Mouse (Mus musculus) right cerebral cortex, postnatal 36 days (tissue): ENCODE measurements around the gene Vps11.
"Not testable (repeated sequence)": the region's sequence is repeated elsewhere in the genome, so short reads cannot be mapped to it uniquely, and the experiment has no call there.

ENCODE experiments used
- DNase-seq, 2 experiments: peaks; one replicate each; pipeline ENCODE4 v3.0.0; 2022; ENCODE audit warnings: low spot score in 2 of 2, mixed read lengths in 1 of 2

Vps11 gene

DNA sequence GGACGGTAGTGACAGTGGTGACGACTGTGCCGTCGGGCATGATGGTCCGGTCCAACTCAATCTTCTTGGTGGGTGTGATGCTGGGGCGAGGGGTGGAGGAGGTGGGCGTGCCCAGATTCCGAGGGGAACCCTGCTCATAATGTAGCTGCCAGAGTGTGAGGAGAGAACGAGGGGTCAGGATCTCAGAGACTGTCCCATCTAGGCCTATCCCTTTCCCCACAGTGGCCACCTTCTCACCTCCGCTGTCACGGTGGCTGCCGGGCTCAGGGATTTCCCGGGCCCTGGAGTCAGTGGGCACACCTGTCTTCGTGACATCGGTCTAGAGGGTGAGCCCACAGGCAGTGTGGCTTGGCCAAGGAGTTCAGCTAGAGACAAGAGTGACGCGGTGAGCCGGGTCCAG is 46.6 kb downstream of the Vps11 start:
- no peak for DNase-seq

DNA sequence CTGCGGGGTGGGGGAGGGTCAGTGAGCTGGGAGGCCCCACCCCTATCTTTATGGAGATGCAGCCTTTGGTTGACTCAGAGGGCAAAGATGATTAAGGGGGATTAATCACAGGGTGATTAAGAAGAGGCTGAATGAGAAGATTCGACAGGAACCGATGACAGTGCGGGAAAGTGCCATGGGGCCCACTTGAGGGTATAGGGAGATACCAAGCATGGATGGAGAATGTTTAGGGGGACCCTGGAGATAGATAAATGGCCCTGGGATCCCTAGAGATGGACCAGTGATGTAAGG is 47.3 kb downstream of the Vps11 start:
- DNase-seq, result no peak

DNA sequence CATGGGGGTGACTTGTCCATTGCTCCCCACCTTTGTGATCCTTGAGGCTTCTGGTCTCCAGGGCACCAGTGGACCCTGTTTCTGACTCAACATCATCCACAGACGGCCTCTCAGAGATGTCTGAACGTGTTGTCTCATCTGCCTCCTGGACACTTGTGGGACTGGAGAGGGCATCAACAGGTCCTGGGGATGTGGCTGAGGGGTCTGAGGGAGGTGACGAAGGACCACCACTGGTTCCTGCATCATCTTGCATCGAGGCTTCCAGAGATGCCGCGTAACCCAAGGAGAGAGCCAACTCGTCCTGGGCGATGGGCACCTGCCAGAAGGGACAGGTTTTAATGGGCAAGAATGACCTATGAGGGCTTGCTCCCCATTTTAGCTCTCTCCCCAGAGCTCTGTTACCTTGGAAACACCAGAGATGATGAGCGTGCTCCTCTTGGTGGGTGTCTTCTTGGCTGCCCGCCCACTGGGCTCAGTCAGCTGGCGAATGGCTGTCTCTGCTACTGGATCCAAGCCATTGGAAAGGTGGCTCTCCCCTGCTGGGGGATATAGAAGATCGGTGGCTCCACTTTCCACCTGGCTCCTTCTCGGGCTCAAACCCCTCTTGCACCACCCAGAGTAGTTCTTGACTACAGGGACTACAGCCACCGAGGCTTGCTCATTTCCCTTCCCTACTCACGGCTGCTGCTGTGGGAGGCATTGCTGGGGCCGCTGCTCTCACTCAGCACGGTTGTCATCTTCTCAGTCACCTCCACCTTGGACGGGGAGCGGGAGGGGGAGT is 47.8 kb downstream of the Vps11 start:
- peak; percentile 78 to 79 for DNase-seq

DNA sequence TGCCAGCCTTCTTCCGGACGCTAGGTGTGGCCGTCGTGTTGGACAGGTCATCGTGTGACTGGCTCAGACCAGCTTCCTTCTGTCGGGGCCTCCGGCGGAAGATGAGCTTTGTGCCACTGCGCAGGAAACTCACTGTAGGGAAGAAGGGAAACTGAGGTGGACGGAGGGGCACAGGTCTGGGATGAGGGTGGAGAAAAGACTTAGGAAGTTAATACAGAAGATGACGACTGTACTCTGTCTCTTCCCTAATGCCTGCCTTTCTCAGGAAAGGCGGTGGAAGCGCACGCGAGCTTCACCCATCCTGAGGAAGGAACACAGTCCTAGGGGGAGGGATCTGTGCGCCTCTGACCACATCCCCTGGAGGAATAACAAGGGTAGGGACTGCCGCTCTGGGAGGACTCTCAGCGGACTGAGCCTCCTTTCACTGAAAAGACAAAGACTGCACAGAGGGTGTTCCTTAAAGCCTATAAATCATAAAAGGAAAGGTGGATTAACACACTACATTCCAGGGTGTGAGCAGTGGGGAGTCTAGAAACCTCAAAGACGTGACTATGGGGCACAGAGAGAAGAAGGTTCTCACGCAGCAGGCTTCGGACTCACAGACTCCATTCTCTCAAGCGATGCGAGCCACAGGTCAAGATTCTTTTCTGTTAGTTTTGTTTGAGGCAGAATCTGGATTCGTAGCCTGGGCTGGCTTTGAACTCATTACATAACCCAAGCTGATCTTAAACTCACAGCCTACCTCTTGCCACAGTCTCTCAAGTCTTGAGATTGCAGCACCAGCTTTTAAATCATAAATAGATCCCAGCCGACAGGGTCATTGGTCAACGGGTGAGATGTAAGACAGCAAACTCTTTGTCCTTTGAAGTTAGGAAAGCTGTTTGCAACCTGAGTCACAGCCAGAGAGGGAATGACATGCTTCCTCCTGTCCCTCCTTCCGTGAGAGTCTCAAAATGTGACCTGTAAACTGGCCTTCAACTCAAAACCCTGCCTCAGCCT is 50.0 kb downstream of the Vps11 start:
- no peak for DNase-seq

DNA sequence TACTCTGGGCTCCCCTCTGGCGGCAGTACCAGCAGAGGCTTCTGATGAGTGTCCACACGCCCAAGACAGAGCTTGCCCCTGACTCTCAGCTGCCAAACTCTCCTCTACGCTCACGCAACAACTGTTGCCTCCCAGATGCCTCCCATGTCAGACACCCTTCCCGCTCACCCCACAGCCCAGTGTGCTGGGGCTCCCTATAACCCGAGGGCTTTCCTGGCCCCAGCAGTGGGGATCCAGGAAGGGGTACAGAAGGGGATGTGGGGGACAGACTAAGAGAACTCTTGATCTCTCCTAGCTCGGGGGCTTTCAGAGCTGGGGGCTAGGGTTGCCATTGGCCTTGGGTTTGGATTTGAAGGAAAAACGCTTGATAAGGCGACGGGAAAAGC is 50.7 kb downstream of the Vps11 start:
- DNase-seq, result no peak

DNA sequence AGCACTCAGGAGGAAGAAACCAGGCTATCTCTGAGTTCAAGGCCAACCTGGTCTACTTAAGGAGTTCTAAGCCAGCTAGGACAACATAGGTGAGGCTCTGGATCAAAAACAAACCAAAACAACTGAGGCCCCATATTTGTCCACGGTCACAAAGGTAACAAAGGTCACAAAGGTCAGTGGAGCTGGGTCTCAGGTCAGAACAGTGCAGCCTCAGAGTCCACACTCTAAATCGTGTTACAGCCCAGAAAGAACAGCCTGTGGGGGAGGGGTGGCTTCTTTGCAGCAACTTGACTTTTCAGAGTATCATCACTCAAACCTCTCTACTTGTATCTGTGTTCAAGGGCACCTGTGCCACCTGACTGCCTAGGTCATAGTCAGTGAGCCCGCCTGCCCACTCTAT is 51.7 kb downstream of the Vps11 start:
- DNase-seq, result no peak

DNA sequence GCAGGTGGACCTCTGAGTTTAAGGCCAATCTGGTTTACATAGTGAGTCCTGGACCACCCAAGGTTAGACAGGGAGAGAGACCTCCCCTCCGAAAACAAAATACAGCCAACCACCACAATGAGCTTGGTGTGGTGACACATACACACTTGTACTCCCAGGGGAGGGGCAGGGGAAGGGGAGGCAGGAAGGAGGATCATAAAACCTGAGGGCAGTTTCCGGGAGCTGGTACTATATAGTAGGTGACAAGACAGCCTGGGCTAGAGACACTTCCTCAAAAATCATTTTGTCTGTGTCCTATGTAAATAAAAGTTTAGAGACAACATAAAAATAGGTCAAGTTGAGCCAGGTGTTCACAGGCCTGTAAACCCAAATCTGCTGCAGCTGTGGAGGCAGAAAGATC is 54.2 kb downstream of the Vps11 start:
- no peak for DNase-seq

DNA sequence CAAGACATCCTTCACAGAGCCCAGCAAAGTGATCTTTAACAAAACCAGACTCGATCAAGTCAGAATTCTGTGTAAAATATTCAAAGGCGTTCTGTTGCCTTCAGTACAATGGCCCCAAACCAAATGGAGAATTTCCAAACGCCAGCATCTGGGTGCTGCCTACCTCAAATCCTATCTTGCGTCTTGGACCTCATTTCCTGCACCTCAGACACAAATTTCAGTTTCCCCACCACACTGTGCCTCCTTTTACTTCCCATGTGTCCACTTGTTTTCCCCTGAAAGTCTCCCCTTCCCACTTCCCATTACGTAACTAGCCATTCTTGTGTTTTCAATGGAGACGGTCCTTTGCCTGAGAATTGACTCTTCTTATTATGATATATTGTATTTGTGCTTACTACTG is 54.9 kb downstream of the Vps11 start:
- no peak for DNase-seq

DNA sequence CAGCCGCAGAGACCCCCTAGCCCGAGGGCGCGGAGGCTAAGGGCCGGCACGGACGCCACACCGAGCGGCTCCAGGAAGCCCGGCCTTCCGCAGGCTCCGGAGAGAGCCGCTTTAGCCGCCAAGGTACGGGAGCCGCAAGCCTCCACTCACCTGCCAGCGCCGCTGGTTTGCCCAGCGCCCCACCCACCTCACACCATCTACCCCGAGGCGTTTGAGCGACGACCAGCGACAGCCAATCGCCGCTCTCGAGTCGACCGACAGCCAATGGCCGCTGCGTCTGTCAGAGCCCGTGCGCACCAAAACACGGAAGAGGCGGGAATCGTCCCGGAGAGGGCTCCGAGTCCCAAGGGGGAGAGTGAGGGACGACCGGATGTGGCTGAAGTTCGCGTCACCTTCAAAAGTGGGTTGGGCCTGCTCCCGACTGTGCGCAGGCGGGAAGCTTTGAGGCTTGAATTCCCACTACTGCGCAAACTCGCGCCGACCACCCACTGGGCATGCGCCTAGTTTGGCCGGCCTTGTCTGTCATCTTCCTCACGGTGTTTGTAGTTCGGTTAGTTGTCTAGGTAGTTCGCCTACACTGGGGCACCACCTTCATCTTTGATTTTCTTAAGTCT is 55.9 kb downstream of the Vps11 start, which contains the start of gene Hinfp:
Gene Hinfp, minus strand, starts transcription at position 206 of the 614 bp plus-strand sequence.
- DNase-seq, result peak; percentile 98 to 99

DNA sequence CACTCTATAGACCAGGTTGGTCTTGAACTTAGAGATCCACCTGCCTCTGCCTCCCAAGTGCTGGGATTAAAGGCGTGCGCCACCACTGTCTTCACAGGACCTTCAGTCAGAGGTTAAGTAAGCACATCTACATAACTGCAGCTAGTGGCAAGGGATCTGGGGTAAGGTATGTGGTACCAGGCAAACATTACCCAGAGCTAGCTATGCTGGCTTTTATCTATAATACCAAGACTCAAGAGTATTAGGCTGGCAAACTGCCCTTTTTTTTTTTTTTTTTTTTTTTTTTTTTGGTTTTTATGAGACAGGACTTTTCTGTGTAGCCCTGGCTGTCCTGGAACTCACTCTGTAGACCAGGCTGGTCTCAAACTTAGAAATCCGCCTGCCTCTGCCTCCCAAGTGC is 61.5 kb downstream of the Vps11 start:
- not testable (repeated sequence) for DNase-seq
